Mouse (Mus musculus): Measurements from ENCODE around the gene Vgll4.

DNA sequence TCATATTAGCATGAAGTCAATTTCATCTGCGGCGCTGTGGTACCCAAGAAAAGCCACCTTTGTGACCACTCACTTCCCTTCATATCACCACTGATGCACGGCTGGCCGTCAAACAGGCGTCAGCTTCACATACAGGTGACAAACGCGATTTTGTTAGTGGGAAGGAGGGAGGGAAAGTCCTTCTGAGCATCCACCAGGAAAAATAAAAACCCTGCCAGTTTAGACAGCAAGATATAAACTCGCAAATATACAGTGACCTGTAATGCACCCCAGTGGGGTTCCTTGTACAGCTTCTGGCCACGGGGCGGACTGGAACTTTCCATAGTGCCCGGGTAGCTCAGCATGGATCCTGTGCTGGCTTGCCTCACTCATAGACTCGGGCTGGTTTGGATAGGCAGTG is 78.0 kb downstream of the Vgll4 start:
- TF ChIP-seq CTCF (IDR thresholded peaks at IDR 0.05; ENCODE audit: control insufficient read depth, insufficient read depth, insufficient replicate concordance, low read depth, low read length) (no peak), POLR2A (IDR thresholded peaks at IDR 0.05; ENCODE audit: control insufficient read depth, low read depth, low read length) (no peak)

All from testis, adult 2 months (tissue).